Mouse (Mus musculus) macrophage (primary cell): ENCODE measurements around the gene Adarb2. TPM values are rescaled to one million over a fixed set of nuclear protein-coding genes. Genes with fewer than 3 reads are reported as not detected.

Experiments
- H3K27ac ChIP-seq: fragments of 350-480 bp; formaldehyde crosslinking; 2 replicates; pipeline ENCODE4 v1.9.0; 2021
- H3K36me3 ChIP-seq: fragments of 350-480 bp; formaldehyde crosslinking; 2 replicates; pipeline ENCODE4 v1.9.0; 2021; ENCODE audit errors: inconsistent target
- H3K4me3 ChIP-seq: fragments of 350-480 bp; formaldehyde crosslinking; 2 replicates; pipeline ENCODE4 v1.9.0; 2021; ENCODE audit errors: inconsistent target
- H3K79me2 ChIP-seq: fragments of 350-480 bp; formaldehyde crosslinking; 2 replicates; pipeline ENCODE4 v1.9.0; 2021; ENCODE audit errors: inconsistent target
- WGBS: methylation state at CpG from one replicate; pipeline ENCODE4 v1.1.7; 2026; ENCODE audit warnings: inconsistent platforms; ENCODE audit not compliant: missing documents; 5-methylcytosine and 5-hydroxymethylcytosine counted together
- polyA plus RNA-seq: library from polyadenylated mRNA; stranded (reverse); fragments of 250-400 nt; gene quantifications from 3 replicates; pipeline ENCODE4 v1.2.4, GENCODE M21; 2018; ENCODE audit warnings: inconsistent platforms
- total RNA-seq, 78 experiments: library from RNA; depleted of rRNA; stranded (reverse); fragments of 250-400 nt; gene quantifications; 1 replicate in 9 of 78; 2 replicates in 24 of 78; 3 replicates in 43 of 78; 4 replicates in 2 of 78; pipeline ENCODE4 v1.2.4; 2018; ENCODE audit warnings: inconsistent platforms in 56 of 78

Adarb2 gene
- under 1 TPM in 4 of 26 experiments, not detected in 22; 0.13 to 0.19 (median 0.16) TPM for total RNA-seq (2018; cell fraction: chromatin; rRNA removed)
- not detected for total RNA-seq (2018; cell fraction: cytosol; rRNA removed)
- total RNA-seq (2018; cell fraction: nucleus; rRNA removed), result under 1 TPM in 3 of 26 experiments, not detected in 23; 0.12 to 0.24 (median 0.23) TPM
- polyA plus RNA-seq, result not detected in 3 replicates

GRCm38 (mm10) chr13:8202681-8203476, at the start of gene Adarb2:
Gene Adarb2 (plus strand): TSS chr13:8202866.
- Histone ChIP-seq H3K36me3 (no peaks in the 10 kb centered on the region), H3K79me2 (no peaks in the 10 kb centered on the region), H3K4me3 (no peak within 1 kb of the TSS), H3K27ac (no peak within 1 kb of the TSS)
- 4% methylated on average over 26 of the region's 26 CpGs for WGBS

- H3K27ac ChIP-seq, result no peak overlapping the region
- 79% methylated on average over 1 of the region's 1 CpGs for WGBS
- H3K4me3 ChIP-seq, result no peak overlapping the region
- no peaks in the 10 kb centered on the region for H3K79me2 ChIP-seq
- no peaks in the 10 kb centered on the region for H3K36me3 ChIP-seq
These were observed 28.9 kb upstream of the Adarb2 start for GRCm38 (mm10) chr13:8173800-8174199.

GRCm38 (mm10) chr13:8191977-8192376, 10.7 kb upstream of the Adarb2 start:
- Histone ChIP-seq H3K4me3 (no peak overlapping the region), H3K36me3 (no peaks in the 10 kb centered on the region), H3K27ac (no peak overlapping the region), H3K79me2 (no peaks in the 10 kb centered on the region)
- WGBS, result 75% methylated on average over 7 of the region's 7 CpGs

GRCm38 (mm10) chr13:8199186-8199880, 3.3 kb upstream of the Adarb2 start:
- Histone ChIP-seq H3K36me3 (no peaks in the 10 kb centered on the region), H3K79me2 (no peaks in the 10 kb centered on the region), H3K27ac (no peak overlapping the region), H3K4me3 (no peak overlapping the region)
- WGBS, result 59% methylated on average over 3 of the region's 3 CpGs

GRCm38 (mm10) chr13:8203477-8203813, 779 bp downstream of the Adarb2 start:
- no peak overlapping the region for H3K27ac ChIP-seq
- no peak overlapping the region for H3K4me3 ChIP-seq
- 15% methylated on average over 4 of the region's 4 CpGs for WGBS
- H3K79me2 ChIP-seq, result no peaks in the 10 kb centered on the region
- H3K36me3 ChIP-seq, result no peaks in the 10 kb centered on the region

- Histone ChIP-seq H3K36me3 (no peaks in the 10 kb centered on the region), H3K27ac (no peak overlapping the region), H3K4me3 (no peak overlapping the region), H3K79me2 (no peaks in the 10 kb centered on the region)
- 84% methylated on average over 16 of the region's 16 CpGs for WGBS
These were observed 4.7 kb downstream of the Adarb2 start for GRCm38 (mm10) chr13:8207337-8207736.

GRCm38 (mm10) chr13:8210776-8211175, 8.1 kb downstream of the Adarb2 start:
- 86% methylated on average over 4 of the region's 4 CpGs for WGBS
- H3K79me2 ChIP-seq, result no peaks in the 10 kb centered on the region

GRCm38 (mm10) chr13:8238871-8239270, 36.2 kb downstream of the Adarb2 start:
- Histone ChIP-seq H3K27ac (no peak overlapping the region), H3K4me3 (no peak overlapping the region), H3K36me3 (no peaks in the 10 kb centered on the region), H3K79me2 (no peaks in the 10 kb centered on the region)
- WGBS, result 50% methylated on average over 1 of the region's 1 CpGs

More at GRCm38 (mm10) chr13:8210776-8211175, 8.1 kb downstream of the Adarb2 start:
- H3K4me3 ChIP-seq, result no peak overlapping the region
- no peaks in the 10 kb centered on the region for H3K36me3 ChIP-seq
- H3K27ac ChIP-seq, result no peak overlapping the region

GRCm38 (mm10) chr13:8248016-8248667, 45.5 kb downstream of the Adarb2 start:
- Histone ChIP-seq H3K36me3 (no peaks in the 10 kb centered on the region), H3K27ac (no peak overlapping the region), H3K79me2 (no peaks in the 10 kb centered on the region), H3K4me3 (no peak overlapping the region)
- 95% methylated on average over 5 of the region's 5 CpGs for WGBS

- Histone ChIP-seq H3K27ac (peak overlapping the region; percentile 83), H3K36me3 (no peaks in the 10 kb centered on the region), H3K79me2 (no peaks in the 10 kb centered on the region), H3K4me3 (no peak overlapping the region)
- WGBS, result 71% methylated on average over 4 of the region's 4 CpGs
These were observed 69.7 kb downstream of the Adarb2 start for GRCm38 (mm10) chr13:8272158-8272945.

- Histone ChIP-seq H3K4me3 (no peak overlapping the region), H3K27ac (no peak overlapping the region), H3K79me2 (no peaks in the 10 kb centered on the region), H3K36me3 (no peaks in the 10 kb centered on the region)
- 83% methylated on average over 2 of the region's 2 CpGs for WGBS
These were observed 80.5 kb downstream of the Adarb2 start for GRCm38 (mm10) chr13:8283116-8283515.

- Histone ChIP-seq H3K79me2 (no peaks in the 10 kb centered on the region), H3K36me3 (no peaks in the 10 kb centered on the region), H3K27ac (no peak overlapping the region), H3K4me3 (no peak overlapping the region)
- WGBS, result 68% methylated on average over 5 of the region's 5 CpGs
These were observed 113.9 kb downstream of the Adarb2 start for GRCm38 (mm10) chr13:8316347-8317141.

- no peaks in the 10 kb centered on the region for H3K79me2 ChIP-seq
- WGBS, result 62% methylated on average over 7 of the region's 7 CpGs
- no peaks in the 10 kb centered on the region for H3K36me3 ChIP-seq
- H3K27ac ChIP-seq, result no peak overlapping the region
- H3K4me3 ChIP-seq, result no peak overlapping the region
These were observed 131.2 kb downstream of the Adarb2 start for GRCm38 (mm10) chr13:8333589-8334455.
